Mouse (Mus musculus): ENCODE results near the gene Tenm1.

DNA sequence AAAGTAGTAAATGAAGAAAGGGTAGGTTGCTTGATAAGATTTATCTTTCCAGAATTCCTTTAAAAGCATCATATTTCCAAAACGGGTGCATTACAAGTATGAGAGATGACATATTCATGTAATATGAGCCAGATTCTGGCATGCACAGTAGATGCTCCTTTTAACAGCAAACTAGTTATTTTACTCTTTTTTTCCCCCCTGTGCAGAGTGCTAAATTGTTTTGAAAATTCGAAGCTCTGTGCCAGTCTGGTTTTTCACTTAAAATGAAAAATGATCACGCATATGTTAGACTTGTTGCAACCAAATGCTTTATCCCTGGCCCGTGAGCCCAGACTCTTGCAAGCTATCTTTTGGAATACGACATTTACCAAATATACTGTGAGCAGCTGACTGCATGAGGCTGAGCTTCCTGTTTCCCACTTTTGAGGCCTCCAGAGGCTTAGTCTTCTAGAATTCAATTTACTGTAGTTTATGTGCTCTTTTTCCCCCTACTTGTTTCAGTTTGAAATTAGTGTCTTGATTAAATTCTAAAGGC lies 226.6 kb downstream of the Tenm1 start:
- TF ChIP-seq ZC3H11A (IDR thresholded peaks at IDR 0.05; ENCODE audit: borderline replicate concordance, low read depth, low read length) (no peak), ZNF384 (IDR thresholded peaks at IDR 0.05; ENCODE audit: low read depth, low read length) (no peak)
